Mouse (Mus musculus): Measurements from ENCODE around the gene Qser1.
A peak's percentile ranks its signal among the peaks of the same experiment; 100 is the strongest.
"Not testable (repeated sequence)": the region's sequence is repeated elsewhere in the genome, so short reads cannot be mapped to it uniquely, and the experiment has no call there.

Gene Qser1

GRCm38 (mm10) chr2:104818763-104819162 is 2.2 kb upstream of the Qser1 start:
- DNase-seq (ENCODE audit: inconsistent age in 2 of 2, low spot score in 1 of 2): not testable (repeated sequence)

GRCm38 (mm10) chr2:104817555-104818330 is 1.2 kb upstream of the Qser1 start:
- DNase-seq (ENCODE audit: inconsistent age in 2 of 2, low spot score in 1 of 2): peak; percentile 7 to 70

- peak; percentile 94 to 97 for DNase-seq (ENCODE audit: inconsistent age in 2 of 2, low spot score in 1 of 2)
Observed at GRCm38 (mm10) chr2:104816866-104817439, 393 bp upstream of the Qser1 start.

- peak in 1 of 2 experiments; percentile 87 for DNase-seq (ENCODE audit: inconsistent age in 2 of 2, low spot score in 1 of 2)
Observed at GRCm38 (mm10) chr2:104815561-104816370, 794 bp downstream of the Qser1 start.

GRCm38 (mm10) chr2:104814181-104814951 is 2.2 kb downstream of the Qser1 start:
- DNase-seq (ENCODE audit: inconsistent age in 2 of 2, low spot score in 1 of 2): peak in 1 of 2 experiments; percentile 43

- DNase-seq (ENCODE audit: inconsistent age in 2 of 2, low spot score in 1 of 2): no peak
Observed at GRCm38 (mm10) chr2:104805435-104805834, 11.1 kb downstream of the Qser1 start.

- peak in 1 of 2 experiments; percentile 58 for DNase-seq (ENCODE audit: inconsistent age in 2 of 2, low spot score in 1 of 2)
Observed at GRCm38 (mm10) chr2:104774763-104775162, 41.8 kb downstream of the Qser1 start.

GRCm38 (mm10) chr2:104768697-104769096 is 47.9 kb downstream of the Qser1 start:
- no peak for DNase-seq (ENCODE audit: inconsistent age in 2 of 2, low spot score in 1 of 2)

GRCm38 (mm10) chr2:104764018-104764417 is 52.5 kb downstream of the Qser1 start:
- no peak for DNase-seq (ENCODE audit: inconsistent age in 2 of 2, low spot score in 1 of 2)

GRCm38 (mm10) chr2:104763134-104763703 is 53.3 kb downstream of the Qser1 start:
- DNase-seq (ENCODE audit: inconsistent age in 2 of 2, low spot score in 1 of 2): no peak

- DNase-seq (ENCODE audit: inconsistent age in 2 of 2, low spot score in 1 of 2): peak in 1 of 2 experiments; percentile 56
Observed at GRCm38 (mm10) chr2:104750611-104751010, 65.9 kb downstream of the Qser1 start.

- no peak for DNase-seq (ENCODE audit: inconsistent age in 2 of 2, low spot score in 1 of 2)
Observed at GRCm38 (mm10) chr2:104748652-104749183, 67.8 kb downstream of the Qser1 start.

GRCm38 (mm10) chr2:104746251-104746650 is 70.3 kb downstream of the Qser1 start:
- no peak for DNase-seq (ENCODE audit: inconsistent age in 2 of 2, low spot score in 1 of 2)

GRCm38 (mm10) chr2:104743971-104744370 is 72.6 kb downstream of the Qser1 start:
- DNase-seq (ENCODE audit: inconsistent age in 2 of 2, low spot score in 1 of 2): no peak

- peak in 1 of 2 experiments; percentile 13 for DNase-seq (ENCODE audit: inconsistent age in 2 of 2, low spot score in 1 of 2)
Observed at GRCm38 (mm10) chr2:104743160-104743559, 73.4 kb downstream of the Qser1 start.

- peak; percentile 90 to 96 for DNase-seq (ENCODE audit: inconsistent age in 2 of 2, low spot score in 1 of 2)
Observed at GRCm38 (mm10) chr2:104742741-104743064, 73.9 kb downstream of the Qser1 start, which contains the start of gene Depdc7. Gene Depdc7, minus strand, starts transcription at chr2:104742878.

GRCm38 (mm10) chr2:104741896-104742740 is 74.4 kb downstream of the Qser1 start:
- DNase-seq (ENCODE audit: inconsistent age in 2 of 2, low spot score in 1 of 2): peak in 1 of 2 experiments; percentile 35

- no peak for DNase-seq (ENCODE audit: inconsistent age in 2 of 2, low spot score in 1 of 2)
Observed at GRCm38 (mm10) chr2:104741015-104741758, 75.4 kb downstream of the Qser1 start.
